Mouse (Mus musculus) adipose tissue, adult 10 weeks (tissue): ENCODE data around the gene Sept9. TPM values are rescaled to one million over a fixed set of nuclear protein-coding genes. Genes with fewer than 3 reads are reported as not detected.

Experiments used
- polyA plus RNA-seq: library from polyadenylated mRNA; stranded (reverse); fragments of 350-450 nt; fragmentation: Illumina TruSeq; extraction: RNeasy Lipid Tissue Mini Kit (QIAGEN cat#74804); gene quantifications from one replicate; pipeline ENCODE4 v1.2.3, GENCODE M21; 2014; ENCODE audit warnings: low read depth, low replicate concordance

The Sept9 gene
- polyA plus RNA-seq: 53.0 TPM

GRCm38 (mm10) chr11:117199282-117200175 is at the start of gene Sept9:
TSS of gene Sept9 (plus strand) at chr11:117199661.

Other genes with a start within 250 kb of the Sept9 start
- 56.7 TPM for gene Sec14l1, start 84.5 kb upstream of the Sept9 start, polyA plus RNA-seq